Mouse (Mus musculus): ENCODE results near the gene Pakap. TPM values are rescaled to one million over a fixed set of nuclear protein-coding genes. Genes with fewer than 3 reads are reported as not detected.
"Not testable (repeated sequence)": the region's sequence is repeated elsewhere in the genome, so short reads cannot be mapped to it uniquely, and the experiment has no call there.

The Pakap gene
- total RNA-seq, 2 experiments from 2014 or later: 22.9 to 23.3 TPM

DNA sequence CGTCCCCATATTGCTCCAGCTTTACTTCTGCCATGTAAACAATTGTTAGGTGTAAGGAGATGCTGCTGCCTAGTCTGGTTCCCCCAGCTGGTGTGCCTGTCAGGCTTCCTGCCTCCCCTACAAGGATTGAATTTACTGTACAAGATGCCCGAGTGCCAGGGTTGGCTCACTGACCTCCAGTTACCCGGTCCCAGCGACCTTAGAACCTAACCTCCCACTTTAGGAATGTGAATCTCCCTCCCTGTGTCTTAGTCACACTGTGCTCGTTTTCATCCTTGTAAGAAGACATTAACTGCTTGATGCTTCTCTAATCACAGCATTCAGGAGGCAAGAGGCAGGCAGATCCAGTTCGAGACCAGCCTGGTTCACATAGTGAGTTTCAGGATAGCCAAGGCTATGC is 293.2 kb downstream of the Pakap start:
- no peak for DNase-seq (ENCODE audit: low spot score in 2 of 2)

DNA sequence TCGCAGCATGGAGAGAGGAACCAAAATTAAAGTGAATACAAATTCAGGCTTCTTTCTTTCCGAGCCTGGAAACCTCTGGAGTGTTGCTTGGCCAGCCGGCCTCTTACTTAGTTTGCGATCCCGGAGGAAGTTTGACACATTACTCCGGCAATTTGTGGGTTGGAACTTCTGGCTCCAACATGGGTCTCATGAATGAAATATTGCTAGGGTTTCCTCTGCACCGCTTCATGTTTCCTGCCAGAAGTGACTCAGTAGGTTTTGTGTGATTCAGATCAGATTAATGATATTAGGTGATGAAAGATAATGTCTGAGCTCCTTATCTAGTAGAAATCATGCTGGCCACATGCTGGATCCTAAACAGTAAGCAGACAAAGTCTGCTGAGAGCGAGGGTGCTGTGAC is 293.9 kb downstream of the Pakap start:
- DNase-seq (ENCODE audit: low spot score in 2 of 2): no peak

DNA sequence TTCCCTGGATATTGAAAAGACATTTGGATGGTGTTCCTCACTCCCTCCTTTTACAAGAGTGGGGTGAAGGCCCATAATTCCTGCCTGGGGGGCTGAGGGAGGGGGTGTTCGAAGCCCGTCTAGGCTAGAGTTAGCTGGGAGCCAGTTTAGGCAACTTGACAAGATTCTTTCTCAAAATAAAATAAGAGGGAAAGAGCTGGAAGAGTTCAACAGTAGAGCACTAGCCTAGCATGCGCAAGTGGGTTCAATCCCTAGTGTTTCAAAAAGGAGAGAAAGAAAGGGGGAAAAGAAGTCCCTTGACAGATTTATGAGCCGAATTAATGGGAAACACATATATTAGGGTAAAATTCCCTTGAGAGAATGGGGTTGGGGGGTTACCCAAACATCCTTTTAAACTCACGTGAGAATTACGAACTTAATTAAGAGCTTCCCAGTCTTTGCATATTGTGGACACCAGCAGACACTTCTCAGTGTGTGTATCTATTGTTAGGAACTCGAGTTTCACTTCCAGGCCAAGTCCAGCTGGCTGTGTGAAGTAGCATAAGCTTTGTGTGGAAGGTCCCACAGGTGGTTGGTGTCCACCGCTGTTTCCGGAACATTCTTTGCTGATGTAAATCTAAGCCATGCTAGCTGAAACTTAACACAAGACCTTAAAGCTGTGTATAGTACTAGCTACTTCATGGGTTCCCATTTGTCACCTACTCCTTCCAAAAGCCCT is 294.4 kb downstream of the Pakap start:
- no peak for DNase-seq (ENCODE audit: low spot score in 2 of 2)

- DNase-seq (ENCODE audit: low spot score in 2 of 2): no peak
These were observed 298.1 kb downstream of the Pakap start for GRCm38 (mm10) chr4:57866088-57866487.

DNA sequence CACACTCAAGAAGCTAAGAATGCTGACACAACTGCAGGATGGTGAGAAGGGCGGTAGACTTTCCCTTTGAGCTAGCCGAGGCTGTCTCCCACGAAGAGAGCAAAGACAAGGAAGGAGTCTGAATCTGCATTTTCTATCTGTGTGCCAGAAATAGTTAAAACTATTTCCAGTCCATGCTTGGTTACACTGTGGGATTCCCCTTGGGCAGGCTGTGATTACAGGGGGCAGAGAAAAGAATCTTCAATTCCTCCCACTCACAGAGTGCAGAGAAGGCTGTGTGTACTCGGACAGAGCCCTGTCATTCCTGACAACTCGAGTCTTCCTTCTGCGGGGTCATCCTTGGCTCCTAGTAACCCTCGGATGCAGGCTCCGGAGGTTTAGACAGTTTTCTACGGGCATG is 299.0 kb downstream of the Pakap start:
- DNase-seq (ENCODE audit: low spot score in 2 of 2): no peak

DNA sequence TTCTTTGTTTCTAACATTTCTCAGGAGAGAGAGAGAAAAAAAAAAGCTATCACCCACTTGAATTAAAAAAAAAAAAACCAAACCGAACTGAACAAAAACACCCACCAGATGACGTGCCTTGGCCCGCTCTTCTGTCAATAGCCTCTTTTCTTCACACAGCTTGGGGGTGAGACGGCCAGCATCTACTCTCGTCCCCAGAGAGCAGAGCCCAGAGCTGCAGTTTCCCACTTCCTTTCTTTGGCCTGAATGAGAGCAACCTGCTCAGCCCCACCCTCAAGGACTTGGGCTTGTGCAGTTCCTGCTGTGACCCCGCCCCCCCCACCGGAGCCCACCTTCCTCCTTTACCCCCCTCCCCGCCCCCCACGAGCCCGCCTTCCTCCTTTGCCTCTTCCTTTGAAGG is 299.5 kb downstream of the Pakap start:
- no peak for DNase-seq (ENCODE audit: low spot score in 2 of 2)

GRCm38 (mm10) chr4:57879137-57879536 is 311.2 kb downstream of the Pakap start:
- no peak for DNase-seq (ENCODE audit: low spot score in 2 of 2)

DNA sequence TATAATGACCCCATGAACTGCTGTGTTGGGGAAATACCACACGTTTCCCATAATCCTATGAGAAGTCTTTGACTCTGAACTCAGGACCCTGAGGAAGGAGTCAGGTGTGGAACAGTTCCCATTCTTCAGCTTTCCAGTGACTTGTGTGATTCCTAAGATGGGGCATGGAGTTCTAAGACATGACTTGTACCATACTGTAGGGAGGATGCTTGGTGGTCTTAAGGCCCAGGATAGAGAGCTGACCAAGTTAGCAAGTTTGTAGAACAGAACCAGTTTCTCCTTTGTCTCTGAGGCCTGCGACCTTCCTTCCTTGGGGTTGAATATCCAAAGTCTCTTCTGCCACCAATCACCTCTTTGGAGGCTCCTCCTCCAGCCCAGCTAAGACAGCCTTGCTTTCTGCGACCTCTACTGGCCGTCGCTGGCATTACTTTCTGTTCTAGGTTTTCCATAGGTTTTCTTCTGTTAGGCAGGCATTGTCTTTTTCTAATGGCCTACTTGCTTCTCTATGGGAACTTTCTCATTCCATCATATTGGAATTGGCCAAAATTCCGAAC is 311.9 kb downstream of the Pakap start:
- DNase-seq (ENCODE audit: low spot score in 2 of 2): peak; percentile 64 to 91

DNA sequence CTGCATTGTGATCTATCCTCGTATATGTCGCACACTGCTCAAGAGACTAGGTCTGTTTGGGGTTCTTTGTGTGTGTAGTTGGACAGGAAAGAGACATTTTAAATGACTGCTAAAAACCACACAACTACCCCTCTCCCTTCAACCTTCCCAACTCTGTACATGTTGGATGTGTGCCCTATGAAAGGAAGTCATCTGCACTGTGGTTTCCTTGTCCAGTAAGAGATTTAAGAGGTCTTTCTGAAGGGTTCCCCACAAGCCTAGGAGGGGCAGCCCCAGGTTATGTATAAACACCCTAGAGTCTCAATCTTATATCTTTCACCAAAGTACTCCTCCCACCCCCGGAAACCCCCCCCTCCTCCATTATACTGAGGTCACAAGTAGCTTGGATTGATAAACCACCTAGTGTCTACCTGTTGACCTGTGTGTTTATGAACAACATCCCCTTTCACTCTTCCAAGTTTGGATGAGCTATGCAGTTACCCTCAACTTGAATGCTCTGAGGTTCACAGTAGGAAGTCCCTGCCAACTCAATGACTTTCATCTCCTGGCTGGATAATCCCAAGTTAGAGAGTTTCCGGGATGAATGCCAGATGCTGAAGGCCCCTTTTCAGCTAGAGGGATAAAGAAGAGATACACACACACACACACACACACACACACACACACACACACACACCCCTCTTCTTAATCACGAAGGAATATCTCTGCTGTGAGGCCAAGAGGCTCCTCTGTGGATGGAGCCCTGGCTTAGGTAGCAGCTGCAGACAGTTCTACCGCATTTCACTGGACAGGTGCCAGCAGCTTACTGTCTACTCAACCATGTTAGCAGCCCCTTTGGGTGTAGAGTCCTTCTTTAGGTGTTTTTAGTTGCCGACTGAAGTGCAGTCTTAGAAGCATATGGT is 315.8 kb downstream of the Pakap start:
- DNase-seq (ENCODE audit: low spot score in 2 of 2): no peak

- DNase-seq (ENCODE audit: low spot score in 2 of 2): no peak
These were observed 316.5 kb downstream of the Pakap start for GRCm38 (mm10) chr4:57884511-57884910.

DNA sequence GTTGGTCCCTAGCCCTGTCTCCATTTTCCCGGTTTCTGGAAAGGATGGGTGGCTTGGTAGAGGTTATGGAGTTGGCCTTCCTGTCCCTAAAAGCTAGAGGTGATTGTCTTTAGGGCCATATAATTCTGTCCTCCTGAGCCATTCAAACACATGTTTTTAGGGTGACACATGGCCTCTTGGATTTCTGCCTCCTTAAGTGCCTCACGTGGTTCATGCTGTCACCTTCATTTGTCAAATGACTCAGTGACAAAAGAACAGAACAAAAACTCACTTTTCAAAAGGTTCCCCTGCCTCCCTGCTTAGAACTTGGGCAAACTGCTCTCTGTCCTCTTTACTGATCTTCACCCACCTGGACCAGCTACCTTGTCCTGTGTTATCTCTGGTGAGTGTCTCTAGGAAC is 317.2 kb downstream of the Pakap start:
- no peak for DNase-seq (ENCODE audit: low spot score in 2 of 2)

DNA sequence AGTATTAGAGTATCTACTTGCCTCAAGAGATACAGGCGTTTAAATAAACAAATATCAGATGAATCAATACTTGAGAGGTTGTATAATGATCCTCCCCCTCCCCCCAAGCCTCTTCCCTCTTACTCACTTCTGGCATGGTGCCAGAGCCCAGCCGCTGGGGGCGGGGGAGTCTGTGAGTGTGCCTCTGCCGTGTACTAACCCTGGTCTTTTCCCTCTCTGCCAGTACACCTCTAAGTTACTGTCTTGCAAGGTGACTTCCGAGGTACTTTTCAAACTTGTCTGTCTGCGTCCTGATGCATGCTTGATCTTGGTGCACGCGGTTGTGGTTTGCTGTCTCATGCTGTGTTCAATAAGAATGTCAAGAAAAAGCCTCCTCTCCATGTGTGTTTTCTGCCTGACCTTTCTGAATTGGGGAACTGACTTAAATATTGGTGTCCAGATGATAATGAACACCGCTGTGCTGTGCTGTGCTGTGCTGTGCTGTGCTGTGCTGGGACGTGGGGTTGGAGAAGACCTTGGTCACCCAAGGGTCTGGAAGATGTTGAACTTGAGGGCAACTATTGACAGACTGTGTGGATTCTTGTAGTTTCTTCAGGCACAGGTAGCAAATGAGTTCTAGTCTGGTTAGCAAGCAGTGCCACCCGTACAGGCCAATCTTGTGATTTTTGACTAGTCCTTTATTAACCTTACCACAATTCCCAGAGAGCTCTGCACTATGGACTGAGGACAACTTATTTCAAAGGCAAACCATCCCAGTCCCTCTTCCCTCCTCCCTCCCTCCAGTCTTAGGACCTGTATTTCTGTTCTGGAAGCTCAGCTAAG is 318.3 kb downstream of the Pakap start:
- DNase-seq (ENCODE audit: low spot score in 2 of 2): no peak

GRCm38 (mm10) chr4:57886888-57887230 is 318.9 kb downstream of the Pakap start:
- DNase-seq (ENCODE audit: low spot score in 2 of 2): no peak

- DNase-seq (ENCODE audit: low spot score in 2 of 2): no peak
These were observed 320.3 kb downstream of the Pakap start for GRCm38 (mm10) chr4:57888246-57888645.

DNA sequence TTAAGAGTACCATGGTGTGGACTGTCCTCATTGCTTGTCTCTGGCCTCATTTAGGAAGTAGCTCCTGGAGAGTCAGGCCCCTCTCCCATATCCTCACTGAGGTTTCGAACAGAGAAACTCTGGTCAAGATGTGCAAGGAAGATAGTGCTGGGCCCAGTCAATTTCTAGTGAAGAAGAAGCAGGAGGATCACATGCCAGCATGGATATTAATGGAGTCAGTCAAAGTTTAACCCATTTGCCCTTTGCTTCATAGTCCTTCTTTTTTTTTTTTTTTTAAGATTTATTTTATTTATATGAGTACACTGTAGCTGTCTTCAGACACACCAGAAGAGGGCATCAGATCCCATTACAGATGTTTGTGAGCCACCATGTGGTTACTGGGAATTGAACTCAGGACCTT is 321.0 kb downstream of the Pakap start:
- not testable (repeated sequence) for DNase-seq (ENCODE audit: low spot score in 2 of 2)

DNA sequence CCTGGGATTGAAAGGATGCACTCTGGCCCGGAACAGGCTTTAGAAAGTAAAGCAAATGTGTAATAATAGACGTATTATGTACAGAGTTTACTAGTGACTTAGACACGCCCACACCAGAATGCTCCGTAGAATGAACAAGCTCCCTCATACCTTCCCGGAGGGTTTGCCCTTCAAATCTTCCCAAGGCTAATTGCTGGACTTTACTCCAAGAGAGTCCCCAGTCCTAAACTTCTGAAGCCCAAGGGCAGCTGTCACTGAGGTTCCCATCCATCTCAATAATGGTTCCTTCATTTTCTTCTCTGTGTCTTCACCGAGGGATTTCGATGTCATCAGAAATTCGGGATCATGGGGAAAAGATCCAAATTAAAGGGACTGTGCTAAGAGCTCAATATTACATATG is 321.8 kb downstream of the Pakap start:
- DNase-seq (ENCODE audit: low spot score in 2 of 2): no peak

- DNase-seq (ENCODE audit: low spot score in 2 of 2): no peak
These were observed 324.1 kb downstream of the Pakap start for GRCm38 (mm10) chr4:57892001-57892586.

DNA sequence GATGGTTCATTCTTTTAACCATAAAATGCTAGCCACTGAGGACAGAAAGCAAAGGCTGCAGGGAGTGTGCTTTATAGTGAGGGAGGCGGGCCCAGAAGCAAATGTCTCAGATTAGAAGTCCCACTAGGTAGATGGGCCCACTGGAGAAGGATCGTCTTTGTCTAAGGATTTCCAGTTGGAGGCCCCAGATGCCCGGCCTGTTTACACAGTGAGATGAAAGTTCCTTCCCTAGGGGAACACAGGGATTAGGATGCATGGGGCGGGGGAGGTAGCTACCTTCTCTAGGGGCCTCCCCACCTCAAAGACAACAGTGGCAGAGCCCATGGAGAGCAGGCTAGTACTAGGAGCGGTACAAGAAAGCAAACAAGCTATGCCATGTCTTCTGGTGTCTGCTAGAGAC is 327.2 kb downstream of the Pakap start:
- no peak for DNase-seq (ENCODE audit: low spot score in 2 of 2)

DNA sequence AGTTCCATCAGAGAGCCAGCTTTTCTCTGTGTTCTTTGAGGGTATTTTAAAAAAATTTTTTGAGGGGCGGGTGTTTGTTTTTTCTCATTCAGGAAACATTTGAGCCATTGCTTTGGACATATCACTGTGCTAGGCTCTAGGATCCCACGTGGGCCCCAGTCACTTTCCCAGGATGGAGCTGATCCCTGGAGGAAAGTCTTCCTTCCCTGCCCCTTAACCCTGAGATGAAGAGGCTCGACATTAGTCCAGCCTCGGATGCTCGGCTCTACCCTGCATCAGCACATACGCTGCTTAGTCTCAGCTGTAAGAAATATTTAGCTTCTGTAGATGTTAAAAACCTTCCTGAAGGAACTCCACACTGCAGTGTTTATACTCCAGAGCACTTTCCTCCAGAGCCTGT is 327.9 kb downstream of the Pakap start:
- DNase-seq (ENCODE audit: low spot score in 2 of 2): no peak

DNA sequence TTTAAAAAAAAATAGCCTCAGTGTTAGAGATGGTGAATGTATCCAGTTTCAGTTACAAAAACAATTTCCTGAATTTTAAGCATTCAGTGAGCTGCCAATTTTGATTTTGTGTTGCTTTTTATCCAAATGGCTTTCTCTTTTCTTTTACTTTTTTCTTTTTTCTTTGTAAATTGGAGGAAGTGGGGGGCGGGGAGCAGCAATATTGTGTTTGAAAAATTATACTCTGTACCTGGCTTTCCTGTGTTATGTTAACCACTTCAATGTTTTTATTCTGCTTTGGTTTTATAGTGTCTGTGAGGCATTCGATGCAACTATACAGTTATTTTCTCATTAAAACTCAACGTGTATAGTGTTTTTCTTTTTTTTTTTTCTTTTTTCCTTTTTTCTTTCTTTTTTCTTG is 328.7 kb downstream of the Pakap start:
- no peak for DNase-seq (ENCODE audit: low spot score in 2 of 2)

DNA sequence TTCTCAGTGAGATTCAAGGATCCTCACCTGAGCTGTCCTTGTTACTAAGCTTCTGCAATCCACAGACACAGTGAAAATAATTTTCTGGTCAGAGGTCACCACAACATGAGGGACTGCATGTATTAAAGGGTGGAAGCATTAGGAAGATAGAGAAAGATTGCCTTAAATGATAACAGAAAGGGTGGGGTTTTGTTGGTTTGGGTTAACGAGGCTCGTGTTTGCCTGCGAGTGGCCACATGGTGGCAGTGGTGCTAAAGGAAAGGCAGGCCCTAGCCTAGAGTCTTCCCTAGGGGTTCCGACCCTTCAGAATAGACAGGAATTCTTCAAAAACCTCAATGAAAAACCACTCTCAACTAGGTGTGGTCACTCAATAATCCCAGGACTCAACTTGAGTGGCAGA is 333.2 kb downstream of the Pakap start:
- peak in 1 of 2 experiments; percentile 49 for DNase-seq (ENCODE audit: low spot score in 2 of 2)
